Mouse (Mus musculus) neural tube, embryonic 13.5 days (tissue): ENCODE measurements at regions not wholly inside any gene's neighbourhood (a gene's known extent, or its start where the extent isn't known, plus 50 kb on each side); places are given as distances from the start of the nearest gene placed in this dataset.

Experiments
- ATAC-seq: fragments of 200-750 bp; cut with Nextera tagmentation; 2 replicates; pipeline ENCODE4 v1.8.0; 2017; ENCODE audit warnings: low read depth, mild to moderate bottlenecking, moderate TSS enrichment, moderate library complexity
- H3K27ac ChIP-seq: fragments of 300-500 bp; sonication (generic); replicated peaks from 2 replicates; pipeline ENCODE4 v1.5.1; 2015; ENCODE audit warnings: moderate library complexity, mild to moderate bottlenecking, inconsistent platforms
- H3K27me3 ChIP-seq: fragments of 300-500 bp; sonication (generic); 2 replicates; pipeline ENCODE4 v1.6.1; 2015; ENCODE audit warnings: mild to moderate bottlenecking, inconsistent platforms
- H3K36me3 ChIP-seq: fragments of 300-500 bp; sonication (generic); 2 replicates; pipeline ENCODE4 v1.6.1; 2015; ENCODE audit warnings: mild to moderate bottlenecking, inconsistent platforms
- H3K4me1 ChIP-seq: fragments of 300-500 bp; sonication (generic); replicated peaks from 2 replicates; pipeline ENCODE4 v1.6.1; 2015; ENCODE audit warnings: inconsistent platforms
- H3K4me2 ChIP-seq: fragments of 300-500 bp; sonication (generic); 2 replicates; pipeline ENCODE4 v1.6.1; 2015; ENCODE audit warnings: inconsistent platforms, mild to moderate bottlenecking, moderate library complexity
- H3K4me3 ChIP-seq: fragments of 300-500 bp; sonication (generic); 2 replicates; pipeline ENCODE4 v1.5.1; 2015; ENCODE audit warnings: mild to moderate bottlenecking, inconsistent platforms
- H3K9ac ChIP-seq: fragments of 300-500 bp; sonication (generic); 2 replicates; pipeline ENCODE4 v1.6.1; 2015; ENCODE audit warnings: moderate library complexity, mild to moderate bottlenecking, inconsistent platforms
- H3K9me3 ChIP-seq: fragments of 300-500 bp; sonication (generic); 2 replicates; pipeline ENCODE4 v1.6.1; 2016; ENCODE audit warnings: inconsistent platforms
- WGBS: fragments of 180-500 bp; shearing (Covaris S2); methylation state at CpG from one replicate; pipeline ENCODE4 v1.1.7; 2015; 5-methylcytosine and 5-hydroxymethylcytosine counted together

DNA sequence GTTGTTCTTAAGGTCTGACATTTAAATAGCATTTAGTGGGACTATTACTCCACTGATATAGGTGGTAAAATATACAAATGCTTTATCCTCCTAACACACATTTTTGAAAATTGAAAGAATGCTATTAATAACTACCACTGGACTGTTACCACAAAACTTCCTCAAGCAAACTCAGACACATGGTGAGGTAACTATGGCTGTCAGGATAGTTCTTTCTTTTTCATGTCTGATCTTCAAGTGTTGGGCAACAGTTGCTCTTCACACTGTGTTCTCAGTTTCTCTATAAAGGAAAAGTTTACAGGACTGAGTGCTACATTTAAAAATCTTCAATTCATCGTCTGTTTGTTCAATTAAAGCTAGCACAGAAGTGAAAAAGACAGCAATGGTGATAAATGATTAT lies 326.0 kb downstream of the Arl4a start:
- H3K9ac ChIP-seq, result no peak overlapping the region
- 83% methylated on average over 1 of the region's 1 CpGs for WGBS
- no peak overlapping the region for H3K4me2 ChIP-seq
- no peaks in the 10 kb centered on the region for H3K36me3 ChIP-seq
- H3K4me1 ChIP-seq, result peaks cover 5% of the 10 kb centered on the region
- no peak for ATAC-seq
- no peaks in the 10 kb centered on the region for H3K9me3 ChIP-seq
- no peaks in the 10 kb centered on the region for H3K27me3 ChIP-seq
- H3K4me3 ChIP-seq, result no peak overlapping the region
- H3K27ac ChIP-seq, result no peak overlapping the region

DNA sequence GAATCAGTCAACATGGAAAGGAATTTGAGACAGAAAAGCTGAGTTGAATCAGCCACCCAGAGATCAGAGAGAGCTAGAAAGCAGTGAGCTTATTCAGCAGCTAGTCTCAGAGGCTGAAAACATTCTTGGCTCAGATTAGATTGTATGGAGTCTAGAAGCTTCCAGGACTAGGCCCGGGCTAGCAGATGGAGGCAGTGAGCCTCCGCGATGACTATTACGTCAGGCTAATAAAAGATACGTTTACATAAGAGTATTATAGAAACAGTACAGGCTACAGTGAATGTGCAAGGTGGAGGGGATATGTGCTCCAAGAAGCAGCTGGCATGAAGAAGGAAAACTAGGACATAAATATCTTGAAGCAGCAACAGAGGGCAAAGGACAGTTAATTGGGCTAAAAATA lies 328.0 kb downstream of the Arl4a start:
- no peak overlapping the region for H3K4me2 ChIP-seq
- H3K27ac ChIP-seq, result no peak overlapping the region
- ATAC-seq, result no peak
- H3K4me3 ChIP-seq, result no peak overlapping the region
- H3K9ac ChIP-seq, result no peak overlapping the region
- H3K36me3 ChIP-seq, result no peaks in the 10 kb centered on the region
- H3K27me3 ChIP-seq, result no peaks in the 10 kb centered on the region
- H3K9me3 ChIP-seq, result no peaks in the 10 kb centered on the region
- 79% methylated on average over 5 of the region's 5 CpGs for WGBS
- no peaks in the 10 kb centered on the region for H3K4me1 ChIP-seq

DNA sequence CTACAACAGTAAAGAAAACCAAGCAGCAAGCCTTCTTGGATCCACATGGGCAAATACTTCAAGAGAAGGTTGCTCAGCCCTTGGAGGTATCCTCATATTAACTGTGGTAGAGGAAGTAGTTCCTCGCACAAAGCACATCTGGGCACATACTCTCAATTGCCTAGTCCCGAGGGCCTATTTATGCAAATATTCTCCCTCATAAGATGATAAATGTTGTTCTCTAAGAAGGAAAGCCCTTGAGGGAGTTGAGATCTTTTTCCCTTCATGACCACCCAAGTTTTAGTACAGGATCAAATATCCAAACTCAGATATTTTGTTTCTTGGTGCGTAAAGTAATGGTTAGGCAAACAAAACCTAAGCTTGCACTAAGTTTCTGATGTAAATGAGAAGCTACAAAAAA lies 340.6 kb downstream of the Arl4a start:
- no peak overlapping the region for H3K9ac ChIP-seq
- H3K4me2 ChIP-seq, result no peak overlapping the region
- no peaks in the 10 kb centered on the region for H3K27me3 ChIP-seq
- no peak for ATAC-seq
- no peak overlapping the region for H3K4me3 ChIP-seq
- H3K9me3 ChIP-seq, result no peaks in the 10 kb centered on the region
- no peak overlapping the region for H3K27ac ChIP-seq
- H3K36me3 ChIP-seq, result no peaks in the 10 kb centered on the region
- H3K4me1 ChIP-seq, result 0 out of 2 replicates have a peak, but pooled peaks cover under 1% of the 10 kb centered on the region
- WGBS, result 60% methylated on average over 3 of the region's 3 CpGs

DNA sequence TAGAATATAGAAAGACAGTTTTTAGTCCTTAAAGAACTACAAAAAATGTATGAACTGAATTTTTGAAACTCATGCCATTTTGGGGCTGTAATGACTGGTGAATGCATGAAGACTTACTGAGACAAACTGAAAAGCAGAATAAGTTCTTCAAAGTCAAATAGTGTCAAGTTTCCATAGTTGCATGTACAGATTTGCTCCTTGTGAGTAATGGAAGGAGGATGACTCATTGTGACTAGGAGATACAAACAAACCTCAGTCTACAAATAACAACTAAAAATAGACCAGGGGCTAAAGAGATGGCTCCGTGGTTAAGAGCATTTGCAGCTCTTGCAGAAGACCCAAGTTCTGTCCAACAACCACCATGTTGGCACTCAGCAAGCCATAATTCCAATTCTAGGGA lies 342.5 kb downstream of the Arl4a start:
- Histone ChIP-seq H3K27me3 (no peaks in the 10 kb centered on the region), H3K4me1 (0 out of 2 replicates have a peak, but pooled peaks cover 7% of the 10 kb centered on the region), H3K4me3 (no peak overlapping the region), H3K9me3 (no peaks in the 10 kb centered on the region), H3K4me2 (no peak overlapping the region), H3K36me3 (no peaks in the 10 kb centered on the region), H3K9ac (no peak overlapping the region), H3K27ac (no peak overlapping the region)
- 86% methylated on average over 1 of the region's 1 CpGs for WGBS
- ATAC-seq, result no peak

DNA sequence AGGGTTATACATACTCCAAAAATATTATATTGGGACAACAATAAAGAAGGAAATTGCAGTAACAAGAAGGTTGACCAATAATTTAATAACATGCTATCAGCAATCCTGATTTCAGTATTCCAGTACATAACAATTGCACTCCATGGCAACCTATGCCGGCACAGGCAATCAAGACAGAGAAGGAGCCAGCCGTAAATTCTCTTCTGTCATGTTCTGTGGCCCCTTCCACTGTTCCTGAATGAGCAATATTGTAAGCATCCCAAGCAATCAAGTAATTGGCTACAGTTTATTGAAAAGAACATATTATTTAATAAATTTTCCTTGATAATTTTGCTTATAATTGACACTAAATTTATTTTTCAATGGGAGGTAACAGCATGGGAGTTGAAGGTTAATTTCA lies 345.8 kb downstream of the Arl4a start:
- peak; percentile 76; the same call in 1 of the 2 replicates for ATAC-seq
- no peaks in the 10 kb centered on the region for H3K27me3 ChIP-seq
- no peak overlapping the region for H3K9ac ChIP-seq
- H3K4me2 ChIP-seq, result no peak overlapping the region
- 33% methylated on average over 2 of the region's 2 CpGs for WGBS
- no peaks in the 10 kb centered on the region for H3K9me3 ChIP-seq
- no peak overlapping the region for H3K27ac ChIP-seq
- no peak overlapping the region for H3K4me3 ChIP-seq
- H3K4me1 ChIP-seq, result 0 out of 2 replicates have a peak, but pooled peaks cover 7% of the 10 kb centered on the region
- H3K36me3 ChIP-seq, result no peaks in the 10 kb centered on the region

DNA sequence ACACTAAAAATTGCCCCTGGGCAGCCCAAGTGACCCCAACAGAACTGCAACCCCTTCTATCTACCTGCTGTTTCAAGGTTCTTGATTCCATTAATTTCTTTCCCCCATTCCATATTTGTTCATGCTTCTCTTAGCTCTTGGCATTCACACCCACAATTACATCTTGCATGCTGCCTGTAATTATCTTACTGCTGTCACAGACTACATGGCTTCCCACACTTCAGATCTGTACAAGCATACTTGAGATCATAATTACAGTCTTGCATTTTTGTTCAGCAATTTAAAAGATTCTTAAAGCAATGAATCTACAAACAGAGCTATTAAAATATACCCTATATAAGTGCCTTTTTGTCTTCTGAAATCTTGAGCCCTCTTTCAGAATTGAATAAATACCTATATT lies 352.4 kb downstream of the Arl4a start:
- no peaks in the 10 kb centered on the region for H3K4me1 ChIP-seq
- no peak overlapping the region for H3K27ac ChIP-seq
- no peaks in the 10 kb centered on the region for H3K27me3 ChIP-seq
- no peaks in the 10 kb centered on the region for H3K9me3 ChIP-seq
- H3K4me3 ChIP-seq, result no peak overlapping the region
- no peak overlapping the region for H3K4me2 ChIP-seq
- H3K36me3 ChIP-seq, result no peaks in the 10 kb centered on the region
- no peak for ATAC-seq
- H3K9ac ChIP-seq, result no peak overlapping the region

DNA sequence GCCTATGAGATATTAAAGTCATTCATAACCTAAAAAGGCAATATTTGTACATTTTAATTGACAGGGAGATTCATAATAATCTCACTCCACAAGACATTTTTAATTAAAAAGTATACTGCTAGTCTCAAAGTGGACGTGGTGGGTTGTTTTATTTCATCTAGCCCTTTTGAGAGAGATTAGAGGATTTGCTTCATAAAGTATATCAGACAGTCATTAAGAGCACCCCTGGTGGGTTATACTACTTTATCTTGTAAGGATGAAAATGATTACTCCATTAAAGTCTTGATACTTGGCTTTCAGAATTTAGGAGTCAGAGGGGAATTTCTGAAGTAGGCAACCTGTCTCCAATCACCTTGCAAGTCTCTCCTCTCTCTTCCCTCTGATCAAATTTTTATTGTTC lies 355.7 kb downstream of the Arl4a start:
- H3K4me3 ChIP-seq, result no peak overlapping the region
- no peak overlapping the region for H3K27ac ChIP-seq
- H3K9ac ChIP-seq, result no peak overlapping the region
- WGBS, result 50% methylated on average over 1 of the region's 1 CpGs
- H3K27me3 ChIP-seq, result no peaks in the 10 kb centered on the region
- no peaks in the 10 kb centered on the region for H3K4me1 ChIP-seq
- H3K9me3 ChIP-seq, result no peaks in the 10 kb centered on the region
- H3K36me3 ChIP-seq, result no peaks in the 10 kb centered on the region
- ATAC-seq, result peak; percentile 81
- no peak overlapping the region for H3K4me2 ChIP-seq

DNA sequence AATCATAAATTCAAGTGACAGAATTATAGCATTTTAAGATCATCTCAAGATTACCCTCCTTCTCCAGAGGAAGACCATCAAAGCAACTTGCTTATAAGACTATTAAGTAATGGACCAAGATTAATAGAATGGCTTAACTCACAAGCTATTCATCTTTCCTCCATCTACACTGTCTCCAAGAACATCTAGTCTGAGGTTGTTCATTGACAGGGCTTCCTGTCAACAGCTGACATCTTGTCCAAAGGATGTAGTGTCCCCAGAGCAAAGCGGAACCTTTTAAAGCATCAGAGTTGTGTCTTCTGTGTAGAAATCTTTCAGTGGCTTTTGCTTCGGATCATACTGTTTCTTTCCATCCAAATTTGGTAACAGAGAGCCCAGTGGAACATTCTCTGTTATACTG lies 362.2 kb downstream of the Arl4a start:
- H3K9me3 ChIP-seq, result no peaks in the 10 kb centered on the region
- no peaks in the 10 kb centered on the region for H3K4me1 ChIP-seq
- H3K4me2 ChIP-seq, result no peak overlapping the region
- no peak for ATAC-seq
- H3K27ac ChIP-seq, result no peak overlapping the region
- H3K27me3 ChIP-seq, result no peaks in the 10 kb centered on the region
- H3K4me3 ChIP-seq, result no peak overlapping the region
- no peaks in the 10 kb centered on the region for H3K36me3 ChIP-seq
- no peak overlapping the region for H3K9ac ChIP-seq
- 87% methylated on average over 2 of the region's 2 CpGs for WGBS

DNA sequence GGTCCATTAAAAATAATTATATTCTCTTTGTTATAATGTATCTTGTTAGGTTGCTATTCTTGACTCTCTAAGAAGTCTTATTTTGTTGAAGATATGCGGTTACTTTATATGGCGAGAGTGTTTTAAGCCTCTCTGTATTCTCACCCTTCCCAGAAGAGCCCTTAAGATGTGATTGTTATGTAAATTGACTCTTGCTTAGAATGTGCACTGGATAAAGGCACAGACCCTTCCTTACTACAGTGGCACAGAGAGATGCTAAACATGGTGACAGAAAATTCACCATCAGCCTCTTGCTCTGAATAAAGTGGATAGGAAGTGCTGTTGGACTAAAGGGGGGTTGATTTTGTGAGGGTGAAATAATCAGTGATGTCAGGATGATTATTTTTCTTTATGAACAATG lies 370.1 kb downstream of the Arl4a start:
- H3K4me2 ChIP-seq, result no peak overlapping the region
- H3K9ac ChIP-seq, result no peak overlapping the region
- no peak for ATAC-seq
- no peaks in the 10 kb centered on the region for H3K9me3 ChIP-seq
- WGBS, result 29% methylated on average over 2 of the region's 2 CpGs
- no peaks in the 10 kb centered on the region for H3K36me3 ChIP-seq
- peaks cover 3% of the 10 kb centered on the region for H3K4me1 ChIP-seq
- no peak overlapping the region for H3K4me3 ChIP-seq
- H3K27me3 ChIP-seq, result no peaks in the 10 kb centered on the region
- H3K27ac ChIP-seq, result no peak overlapping the region

DNA sequence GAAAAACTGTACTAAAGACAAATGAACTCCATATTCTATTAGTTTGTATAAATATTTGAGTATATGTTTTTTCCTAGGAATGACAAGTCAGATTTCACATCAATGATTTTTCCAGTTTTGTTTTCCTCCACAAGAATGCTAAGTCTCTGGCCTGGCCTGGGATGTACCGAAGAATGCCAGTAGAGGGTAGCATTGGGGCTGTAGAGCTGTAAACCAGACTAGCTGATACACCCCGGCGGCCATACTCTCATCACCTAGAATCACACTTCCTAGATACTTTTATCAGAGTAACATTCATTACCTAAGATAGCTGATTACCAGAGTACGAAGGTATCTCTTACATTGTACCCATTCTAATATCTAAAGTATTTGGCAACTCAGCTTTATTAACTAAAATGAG lies 372.4 kb downstream of the Arl4a start:
- Histone ChIP-seq H3K36me3 (no peaks in the 10 kb centered on the region), H3K4me3 (no peak overlapping the region), H3K4me1 (peaks cover 3% of the 10 kb centered on the region), H3K27me3 (no peaks in the 10 kb centered on the region), H3K27ac (no peak overlapping the region), H3K4me2 (no peak overlapping the region), H3K9me3 (no peaks in the 10 kb centered on the region), H3K9ac (no peak overlapping the region)
- WGBS, result 16% methylated on average over 4 of the region's 4 CpGs
- peak; percentile 91 for ATAC-seq

DNA sequence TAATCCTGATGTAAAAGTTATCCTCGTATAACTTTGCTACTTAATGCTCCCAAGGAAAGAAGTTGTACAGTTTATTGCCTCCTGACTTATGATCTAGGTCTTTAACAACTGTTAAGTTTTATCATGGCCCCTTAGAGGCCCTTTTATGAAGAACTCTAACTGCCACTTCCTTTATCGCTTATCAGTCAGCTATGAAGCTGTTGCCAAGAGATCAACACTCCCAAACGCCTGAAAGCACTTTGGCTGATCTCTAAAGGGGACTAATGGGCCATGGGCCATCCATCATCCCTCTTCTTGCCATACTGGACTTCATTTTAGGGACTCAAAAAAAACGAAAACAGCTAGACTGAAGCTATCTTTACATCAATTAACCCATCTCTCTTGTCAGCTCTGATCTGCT lies 377.4 kb downstream of the Arl4a start:
- H3K27ac ChIP-seq, result no peak overlapping the region
- WGBS, result 45% methylated on average over 4 of the region's 4 CpGs
- H3K9ac ChIP-seq, result no peak overlapping the region
- no peaks in the 10 kb centered on the region for H3K4me1 ChIP-seq
- ATAC-seq, result no peak
- no peak overlapping the region for H3K4me3 ChIP-seq
- no peaks in the 10 kb centered on the region for H3K27me3 ChIP-seq
- no peaks in the 10 kb centered on the region for H3K36me3 ChIP-seq
- no peak overlapping the region for H3K4me2 ChIP-seq
- no peaks in the 10 kb centered on the region for H3K9me3 ChIP-seq

DNA sequence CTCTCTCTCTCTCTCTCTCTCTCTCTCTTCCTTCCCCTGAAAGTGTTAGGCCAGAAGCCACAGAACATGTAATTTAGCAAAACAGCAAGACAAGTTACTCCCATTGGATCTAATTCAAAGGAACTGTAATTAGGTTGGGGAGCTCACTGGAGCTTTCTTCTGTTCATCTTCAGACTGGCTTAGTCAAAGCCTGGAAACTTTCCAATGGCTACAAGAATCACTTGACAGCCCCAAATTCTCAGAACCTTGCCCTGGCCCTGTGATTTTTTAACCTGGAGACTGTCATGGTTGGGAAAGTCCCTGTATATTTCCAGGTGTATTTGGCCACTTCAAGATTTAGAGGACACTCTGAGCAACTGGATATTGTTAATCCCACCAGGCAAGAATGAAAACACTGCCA lies 381.2 kb downstream of the Arl4a start:
- Histone ChIP-seq H3K27me3 (no peaks in the 10 kb centered on the region), H3K4me1 (no peaks in the 10 kb centered on the region), H3K4me2 (no peak overlapping the region), H3K36me3 (no peaks in the 10 kb centered on the region), H3K27ac (no peak overlapping the region), H3K9ac (no peak overlapping the region), H3K4me3 (no peak overlapping the region), H3K9me3 (no peaks in the 10 kb centered on the region)
- no peak for ATAC-seq

DNA sequence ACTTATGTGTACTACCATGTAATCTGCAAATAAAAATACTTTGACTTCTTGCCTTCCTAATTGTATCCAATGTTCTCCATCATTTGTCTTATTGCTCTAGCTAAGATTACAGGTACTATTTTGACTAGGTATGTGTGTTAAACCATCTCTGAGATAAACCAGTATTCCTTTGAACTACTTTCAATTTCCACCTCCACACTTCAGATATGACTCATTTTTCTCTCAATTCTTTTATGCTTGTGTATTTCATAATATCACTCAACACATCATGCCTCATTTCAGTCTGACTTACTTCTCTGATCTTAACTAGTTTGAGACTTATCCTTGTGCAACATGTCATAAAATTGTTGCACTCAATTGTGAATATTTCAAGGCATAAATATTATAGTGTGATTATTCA lies 388.9 kb downstream of the Arl4a start:
- no peak overlapping the region for H3K27ac ChIP-seq
- no peaks in the 10 kb centered on the region for H3K27me3 ChIP-seq
- H3K4me3 ChIP-seq, result no peak overlapping the region
- no peak overlapping the region for H3K9ac ChIP-seq
- H3K4me2 ChIP-seq, result no peak overlapping the region
- H3K36me3 ChIP-seq, result no peaks in the 10 kb centered on the region
- no peaks in the 10 kb centered on the region for H3K4me1 ChIP-seq
- no peaks in the 10 kb centered on the region for H3K9me3 ChIP-seq
- no peak for ATAC-seq

DNA sequence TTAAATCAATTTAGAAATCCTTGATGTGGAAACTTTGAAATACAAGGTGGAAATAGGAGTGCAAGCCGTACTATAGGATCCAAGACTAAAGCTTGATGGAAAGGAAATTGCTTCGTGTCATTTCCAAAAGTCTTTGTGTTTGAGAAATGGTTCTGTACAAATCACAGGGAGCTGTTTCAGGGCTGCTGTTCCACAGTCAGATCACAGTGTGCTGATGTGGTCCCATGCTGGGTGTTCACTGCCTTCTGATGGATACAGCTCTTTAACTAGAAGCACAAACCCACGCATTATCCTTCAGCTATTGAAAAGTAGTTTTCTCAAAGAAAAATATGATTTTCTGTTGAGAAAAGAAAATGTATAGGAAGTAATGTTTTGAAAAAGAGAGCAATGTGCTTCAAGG lies 391.3 kb downstream of the Arl4a start:
- WGBS, result 75% methylated on average over 3 of the region's 3 CpGs
- ATAC-seq, result no peak
- H3K4me2 ChIP-seq, result no peak overlapping the region
- H3K4me3 ChIP-seq, result no peak overlapping the region
- no peaks in the 10 kb centered on the region for H3K36me3 ChIP-seq
- no peaks in the 10 kb centered on the region for H3K9me3 ChIP-seq
- no peaks in the 10 kb centered on the region for H3K27me3 ChIP-seq
- no peaks in the 10 kb centered on the region for H3K4me1 ChIP-seq
- no peak overlapping the region for H3K27ac ChIP-seq
- H3K9ac ChIP-seq, result no peak overlapping the region
